Mouse (Mus musculus) 416B (cell line): ENCODE data around the gene Slc39a11.

Experiments used
- DNase-seq: peaks from one replicate; pipeline ENCODE4 v3.0.0; 2011; ENCODE audit warnings: low read depth

The Slc39a11 gene

GRCm38 (mm10) chr11:113507716-113508480 lies 142.0 kb downstream of the Slc39a11 start:
- no peak for DNase-seq

GRCm38 (mm10) chr11:113505551-113506160 lies 144.2 kb downstream of the Slc39a11 start:
- no peak for DNase-seq

GRCm38 (mm10) chr11:113504459-113505062 lies 145.3 kb downstream of the Slc39a11 start:
- no peak for DNase-seq

- no peak for DNase-seq
These were observed 146.9 kb downstream of the Slc39a11 start for GRCm38 (mm10) chr11:113502968-113503367.

GRCm38 (mm10) chr11:113500631-113501305 lies 149.1 kb downstream of the Slc39a11 start:
- no peak for DNase-seq

- DNase-seq, result peak; percentile 31
These were observed 151.0 kb downstream of the Slc39a11 start for GRCm38 (mm10) chr11:113498889-113499288.

- no peak for DNase-seq
These were observed 155.8 kb downstream of the Slc39a11 start for GRCm38 (mm10) chr11:113494021-113494546.

GRCm38 (mm10) chr11:113490530-113491520 lies 159.1 kb downstream of the Slc39a11 start:
- peak; percentile 42 for DNase-seq

GRCm38 (mm10) chr11:113487603-113488335 lies 162.1 kb downstream of the Slc39a11 start:
- DNase-seq, result peak; percentile 84

- peak; percentile 21 for DNase-seq
These were observed 165.8 kb downstream of the Slc39a11 start for GRCm38 (mm10) chr11:113484037-113484436.

- DNase-seq, result no peak
These were observed 172.3 kb downstream of the Slc39a11 start for GRCm38 (mm10) chr11:113477550-113477949.

- peak; percentile 10 for DNase-seq
These were observed 173.2 kb downstream of the Slc39a11 start for GRCm38 (mm10) chr11:113476720-113477119.

GRCm38 (mm10) chr11:113475491-113475890 lies 174.4 kb downstream of the Slc39a11 start:
- DNase-seq, result no peak

GRCm38 (mm10) chr11:113473998-113474534 lies 175.8 kb downstream of the Slc39a11 start:
- no peak for DNase-seq

GRCm38 (mm10) chr11:113471936-113472335 lies 177.9 kb downstream of the Slc39a11 start:
- no peak for DNase-seq

- peak; percentile 87 for DNase-seq
These were observed 179.7 kb downstream of the Slc39a11 start for GRCm38 (mm10) chr11:113469919-113470785.

GRCm38 (mm10) chr11:113468016-113468415 lies 181.9 kb downstream of the Slc39a11 start:
- DNase-seq, result no peak

- no peak for DNase-seq
These were observed 182.5 kb downstream of the Slc39a11 start for GRCm38 (mm10) chr11:113467313-113467811.

- no peak for DNase-seq
These were observed 189.8 kb downstream of the Slc39a11 start for GRCm38 (mm10) chr11:113460118-113460517.
